In the genomic region with DNA sequence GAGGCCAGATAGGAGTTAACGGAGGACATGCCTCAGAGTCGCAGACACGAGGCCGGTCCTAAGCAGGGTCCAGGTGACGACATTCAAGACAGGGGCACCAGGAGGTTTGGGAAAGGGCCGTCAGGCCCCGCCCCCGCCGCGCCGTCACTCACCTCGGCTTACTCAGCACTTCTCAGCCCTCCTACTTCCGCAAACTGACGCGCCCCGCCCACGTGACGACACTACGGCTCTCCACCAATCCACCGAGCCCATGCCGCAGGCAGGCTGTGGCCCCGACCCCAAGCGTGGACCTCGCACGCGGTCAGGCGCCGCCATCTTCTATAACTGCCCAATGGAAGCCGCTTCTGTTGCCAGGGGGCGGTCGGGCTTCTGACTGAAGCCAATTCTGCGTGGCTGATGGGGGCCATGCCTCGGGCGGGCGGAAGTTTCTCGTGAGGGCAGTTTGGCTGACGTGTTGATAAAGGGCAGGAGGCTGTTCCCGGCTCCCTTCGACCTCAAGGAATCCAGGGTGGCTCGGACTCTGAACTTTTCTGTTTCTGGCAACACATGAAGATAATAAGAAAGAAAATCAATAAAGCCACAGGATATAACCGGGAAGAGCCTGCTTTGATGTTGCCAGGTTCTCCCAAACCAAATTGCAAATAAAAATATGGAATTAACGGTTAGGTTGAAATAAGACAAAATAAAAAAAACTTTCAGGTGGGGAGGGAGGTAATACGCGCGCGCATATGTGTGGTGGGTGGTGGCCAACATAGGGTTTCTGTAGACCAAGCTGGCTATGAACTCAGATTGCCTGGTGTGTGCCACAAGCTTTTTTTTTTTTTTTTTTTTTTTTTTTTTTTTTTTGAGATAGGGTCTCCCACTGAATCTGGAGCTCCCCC, we compare ENCODE assay signal across 8 mouse cellular contexts. TPM values are rescaled to one million over a fixed set of nuclear protein-coding genes. Genes with fewer than 3 reads are reported as not detected.
DNase-seq lines count a peak whose midpoint lies in the region; ATAC-seq and TF ChIP-seq lines count a peak whose summit lies in the region.

A gene (minus strand): TSS at position 333 of the 881 bp plus-strand sequence.

- peaks cover 8% of the 10 kb centered on the region; the same call in 1 of the 2 replicates for H3K4me1 ChIP-seq in bone marrow, adult 2 months (ENCODE audit: control insufficient read depth, insufficient read depth, low read length)
- H3K4me1 ChIP-seq in embryonic facial prominence, embryonic 15.5 days = peaks cover 39% of the 10 kb centered on the region
- H3K4me1 ChIP-seq in limb, embryonic 14.5 days (ENCODE audit: control insufficient read depth, insufficient read depth, low read length) = peaks cover 19% of the 10 kb centered on the region
- 0 out of 2 replicates have a peak, but pooled peaks cover 6% of the 10 kb centered on the region for H3K4me1 ChIP-seq in midbrain, postnatal 0 days (ENCODE audit: insufficient read depth, low read length)

- 1% methylated on average over 45 of the region's 46 CpGs for whole genome bisulfite sequencing in bone marrow, adult 2 months
- 4% methylated on average over 46 of the region's 46 CpGs for WGBS in embryonic facial prominence, embryonic 15.5 days
- 4% methylated on average over 44 of the region's 46 CpGs for WGBS in limb, embryonic 14.5 days
- WGBS in midbrain, postnatal 0 days = 5% methylated on average over 42 of the region's 46 CpGs

- peak within 1 kb of the TSS; percentile 84 for H3K4me2 ChIP-seq in embryonic facial prominence, embryonic 15.5 days (replicated peaks)
- H3K4me2 ChIP-seq in limb, embryonic 14.5 days (replicated peaks; ENCODE audit: low read depth, low read length, severe bottlenecking) = peak within 1 kb of the TSS; percentile 91
- peak within 1 kb of the TSS; percentile 78 for H3K4me2 ChIP-seq in midbrain, postnatal 0 days (ENCODE audit: low read depth, low read length, poor library complexity, severe bottlenecking)

- no peaks in the 10 kb centered on the region for H3K36me3 ChIP-seq in embryonic facial prominence, embryonic 15.5 days
- no peaks in the 10 kb centered on the region for H3K36me3 ChIP-seq in limb, embryonic 14.5 days (ENCODE audit: control insufficient read depth, insufficient read depth, low read length)
- no peaks in the 10 kb centered on the region for H3K36me3 ChIP-seq in midbrain, postnatal 0 days (ENCODE audit: insufficient read depth, low read length)

- H3K9ac ChIP-seq in embryonic facial prominence, embryonic 15.5 days = peak within 1 kb of the TSS; percentile 51
- H3K9ac ChIP-seq in limb, embryonic 14.5 days (ENCODE audit: low read depth, low read length, severe bottlenecking) = peak within 1 kb of the TSS; percentile 72
- peak within 1 kb of the TSS; percentile 63 for H3K9ac ChIP-seq in midbrain, postnatal 0 days (replicated peaks; ENCODE audit: low read length, poor library complexity, severe bottlenecking)

- peak; percentile 55; the same call in 1 of the 2 replicates for TF ChIP-seq POLR2A in bone marrow, adult 2 months (IDR thresholded peaks at IDR 0.05; ENCODE audit: borderline replicate concordance, control insufficient read depth, low read depth, low read length)
- 0 out of 2 replicates have a peak, but pooled peaks have one; percentile 21 for TF ChIP-seq POLR2A in limb, embryonic 14.5 days (IDR thresholded peaks at IDR 0.05; ENCODE audit: borderline replicate concordance, extremely low read depth, insufficient read depth, insufficient read length)

- no peaks in the 10 kb centered on the region for H3K9me3 ChIP-seq in embryonic facial prominence, embryonic 15.5 days (replicated peaks)
- H3K9me3 ChIP-seq in limb, embryonic 14.5 days (ENCODE audit: control insufficient read depth, low read length) = no peaks in the 10 kb centered on the region
- no peaks in the 10 kb centered on the region for H3K9me3 ChIP-seq in midbrain, postnatal 0 days (ENCODE audit: low read length)

- peak; percentile 96 for ATAC-seq in embryonic facial prominence, embryonic 15.5 days (ENCODE audit: insufficient number of reproducible peaks, low FRiP score, low TSS enrichment, low read depth)
- ATAC-seq in limb, embryonic 14.5 days (ENCODE audit: low FRiP score, low read depth) = peak; percentile 97
- ATAC-seq in midbrain, postnatal 0 days (ENCODE audit: low FRiP score) = peak; percentile 94

- peak; percentile 100 for DNase-seq in 416B (ENCODE audit: low read depth)
- DNase-seq in heart, adult 8-10 months (ENCODE audit: low spot score) = peak; percentile 99
- peak; percentile 99 for DNase-seq in kidney, adult 9 months
- peak; percentile 97 for DNase-seq in limb, embryonic 14.5 days (ENCODE audit: low spot score)
- peak; percentile 99 for DNase-seq in midbrain, postnatal 0 days (ENCODE audit: low spot score)
- DNase-seq in spleen, postnatal 14 days (ENCODE audit: low spot score in 2 of 2) = peak; percentile 95 to 97

- peak within 1 kb of the TSS; percentile 64 for H3K27ac ChIP-seq in bone marrow, adult 2 months (ENCODE audit: control insufficient read depth, insufficient read depth, low read depth, low read length, poor library complexity)
- H3K27ac ChIP-seq in embryonic facial prominence, embryonic 15.5 days (replicated peaks) = peak within 1 kb of the TSS; percentile 90
- H3K27ac ChIP-seq in limb, embryonic 14.5 days (replicated peaks; ENCODE audit: low read depth, low read length) = peak within 1 kb of the TSS; percentile 78
- peak within 1 kb of the TSS; percentile 92 for H3K27ac ChIP-seq in midbrain, postnatal 0 days (ENCODE audit: low read depth, low read length)

- H3K4me3 ChIP-seq in bone marrow, adult 2 months (replicated peaks; ENCODE audit: control insufficient read depth, low read depth, low read length) = peak within 1 kb of the TSS; percentile 87
- peak within 1 kb of the TSS; percentile 57 for H3K4me3 ChIP-seq in embryonic facial prominence, embryonic 15.5 days (replicated peaks)
- H3K4me3 ChIP-seq in limb, embryonic 14.5 days (replicated peaks; ENCODE audit: low read length) = peak within 1 kb of the TSS; percentile 62
- H3K4me3 ChIP-seq in midbrain, postnatal 0 days (ENCODE audit: low read depth, low read length) = peak within 1 kb of the TSS; percentile 45

- H3K27me3 ChIP-seq in embryonic facial prominence, embryonic 15.5 days = no peaks in the 10 kb centered on the region
- H3K27me3 ChIP-seq in limb, embryonic 14.5 days (ENCODE audit: control insufficient read depth, insufficient read depth, low read length) = no peaks in the 10 kb centered on the region
- no peaks in the 10 kb centered on the region for H3K27me3 ChIP-seq in midbrain, postnatal 0 days (ENCODE audit: insufficient read depth, low read length)

- TF ChIP-seq CTCF in bone marrow, adult 2 months (IDR thresholded peaks at IDR 0.05; ENCODE audit: control insufficient read depth, insufficient read depth, low read length) = 0 out of 2 replicates have a peak, but pooled peaks have one; percentile 8
- TF ChIP-seq CTCF in midbrain, postnatal 0 days (IDR thresholded peaks at IDR 0.05) = peak; percentile 27

RNA-seq across cellular contexts. Expression of the gene that starts here (rescaled TPM):
- polyA plus RNA-seq in bone marrow, adult 2 months (2011; ENCODE audit: insufficient read depth, insufficient read length, low replicate concordance, missing spikeins) = 8.3 and 13.0 TPM in 2 replicates
- 16.2 and 17.0 TPM in 2 replicates for polyA plus RNA-seq in embryonic facial prominence, embryonic 15.5 days (2015; fragmentation: Nextera tagmentation; extraction: Ambion mirVana)
- total RNA-seq in heart, adult 8-10 months (2022) = 10 to 100 TPM; 11.6 to 15.6 (median 13.4) TPM
- 21.8 and 27.2 TPM in 2 replicates for polyA plus RNA-seq in limb, embryonic 14.5 days (2012; rRNA removed)
- 12.7 and 14.7 TPM in 2 replicates for polyA plus RNA-seq in limb, embryonic 14.5 days (2014; fragmentation: Nextera tagmentation; extraction: Ambion mirVana)
- total RNA-seq in midbrain, postnatal 0 days (2014; rRNA removed) = 26.8 and 35.3 TPM in 2 replicates
- polyA plus RNA-seq in midbrain, postnatal 0 days (2015; fragmentation: Nextera tagmentation; extraction: Ambion mirVana) = 14.5 and 17.6 TPM in 2 replicates

Comparison
In these comparisons a context has a peak if more than half of its experiments do, and no peak if none do; other contexts are left out.
1. Peak in every context shown above with its lines: DNase-seq, ATAC-seq, H3K4me3 ChIP-seq and H3K27ac ChIP-seq.